Mouse (Mus musculus): ENCODE data around the gene Tnr. TPM values are rescaled to one million over a fixed set of nuclear protein-coding genes. Genes with fewer than 3 reads are reported as not detected.
"Not testable (repeated sequence)": the region's sequence is repeated elsewhere in the genome, so short reads cannot be mapped to it uniquely, and the experiment has no call there.

Tnr gene
- polyA plus RNA-seq, 1 experiment, result not detected

- no peak overlapping the region for H3K27ac ChIP-seq (ENCODE audit: insufficient read depth, low read depth, low read length)
- TF ChIP-seq POLR2A (IDR thresholded peaks at IDR 0.05; ENCODE audit: insufficient read depth, low read depth, low read length) (no peak), CTCF (IDR thresholded peaks at IDR 0.05; ENCODE audit: insufficient read depth, low read depth, low read length) (no peak)
- no peaks in the 10 kb centered on the region for H3K4me1 ChIP-seq (ENCODE audit: control insufficient read depth, insufficient read depth, low read length)
- WGBS, result 89% methylated on average over 9 of the region's 9 CpGs
- no peak overlapping the region for H3K4me3 ChIP-seq (ENCODE audit: insufficient read depth, low read depth, low read length)
Measured at GRCm38 (mm10) chr1:159928681-159929335, 405.2 kb downstream of the Tnr start.

GRCm38 (mm10) chr1:159932092-159932491 lies 408.5 kb downstream of the Tnr start:
- TF ChIP-seq CTCF (IDR thresholded peaks at IDR 0.05; ENCODE audit: insufficient read depth, low read depth, low read length) (no peak), POLR2A (IDR thresholded peaks at IDR 0.05; ENCODE audit: insufficient read depth, low read depth, low read length) (no peak)
- Histone ChIP-seq H3K4me3 (ENCODE audit: insufficient read depth, low read depth, low read length) (no peak overlapping the region), H3K4me1 (ENCODE audit: control insufficient read depth, insufficient read depth, low read length) (no peaks in the 10 kb centered on the region), H3K27ac (ENCODE audit: insufficient read depth, low read depth, low read length) (no peak overlapping the region)

GRCm38 (mm10) chr1:159932598-159932997 lies 409.0 kb downstream of the Tnr start:
- H3K27ac ChIP-seq (ENCODE audit: insufficient read depth, low read depth, low read length), result no peak overlapping the region
- H3K4me3 ChIP-seq (ENCODE audit: insufficient read depth, low read depth, low read length), result no peak overlapping the region
- H3K4me1 ChIP-seq (ENCODE audit: control insufficient read depth, insufficient read depth, low read length), result no peaks in the 10 kb centered on the region
- WGBS, result 41% methylated on average over 2 of the region's 2 CpGs
- TF ChIP-seq POLR2A (IDR thresholded peaks at IDR 0.05; ENCODE audit: insufficient read depth, low read depth, low read length) (no peak), CTCF (IDR thresholded peaks at IDR 0.05; ENCODE audit: insufficient read depth, low read depth, low read length) (no peak)

- TF ChIP-seq CTCF (IDR thresholded peaks at IDR 0.05; ENCODE audit: insufficient read depth, low read depth, low read length) (no peak), POLR2A (IDR thresholded peaks at IDR 0.05; ENCODE audit: insufficient read depth, low read depth, low read length) (no peak)
- H3K4me3 ChIP-seq (ENCODE audit: insufficient read depth, low read depth, low read length), result no peak overlapping the region
- H3K27ac ChIP-seq (ENCODE audit: insufficient read depth, low read depth, low read length), result no peak overlapping the region
- WGBS, result 89% methylated on average over 2 of the region's 2 CpGs
- no peaks in the 10 kb centered on the region for H3K4me1 ChIP-seq (ENCODE audit: control insufficient read depth, insufficient read depth, low read length)
Measured at GRCm38 (mm10) chr1:159938449-159938848, 414.9 kb downstream of the Tnr start.

GRCm38 (mm10) chr1:159939335-159939734 lies 415.8 kb downstream of the Tnr start:
- Histone ChIP-seq H3K27ac (ENCODE audit: insufficient read depth, low read depth, low read length) (no peak overlapping the region), H3K4me1 (ENCODE audit: control insufficient read depth, insufficient read depth, low read length) (no peaks in the 10 kb centered on the region), H3K4me3 (ENCODE audit: insufficient read depth, low read depth, low read length) (no peak overlapping the region)
- no peak for TF ChIP-seq POLR2A (IDR thresholded peaks at IDR 0.05; ENCODE audit: insufficient read depth, low read depth, low read length)
- TF ChIP-seq CTCF (IDR thresholded peaks at IDR 0.05; ENCODE audit: insufficient read depth, low read depth, low read length), result no peak
- 93% methylated on average over 3 of the region's 3 CpGs for WGBS

GRCm38 (mm10) chr1:159953526-159953925 lies 430.0 kb downstream of the Tnr start:
- H3K4me1 ChIP-seq (ENCODE audit: control insufficient read depth, insufficient read depth, low read length), result no peaks in the 10 kb centered on the region
- TF ChIP-seq POLR2A (IDR thresholded peaks at IDR 0.05; ENCODE audit: insufficient read depth, low read depth, low read length) (no peak), CTCF (IDR thresholded peaks at IDR 0.05; ENCODE audit: insufficient read depth, low read depth, low read length) (no peak)
- H3K4me3 ChIP-seq (ENCODE audit: insufficient read depth, low read depth, low read length), result no peak overlapping the region
- H3K27ac ChIP-seq (ENCODE audit: insufficient read depth, low read depth, low read length), result no peak overlapping the region
- 59% methylated on average over 1 of the region's 1 CpGs for WGBS

DNA sequence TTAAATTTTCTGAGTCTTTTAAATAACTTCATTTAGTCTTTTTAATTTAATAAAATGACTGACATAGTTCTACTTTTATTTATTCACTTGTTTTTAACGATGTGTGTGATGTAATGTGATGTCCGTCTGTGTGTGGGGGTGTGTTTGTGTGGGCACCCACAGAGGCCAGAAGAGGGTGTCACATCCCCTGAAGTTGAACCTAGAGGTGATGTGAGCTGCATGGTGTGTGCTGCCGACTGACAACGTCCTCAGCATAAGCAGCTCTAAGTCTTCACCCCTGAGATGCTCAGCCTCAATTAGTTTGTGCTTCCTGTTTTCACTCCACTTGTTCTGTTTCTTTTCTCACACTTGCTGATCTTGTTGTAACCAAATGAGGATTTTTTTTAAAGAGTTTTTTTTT lies 439.8 kb downstream of the Tnr start:
- 70% methylated on average over 4 of the region's 4 CpGs for WGBS
- TF ChIP-seq CTCF (IDR thresholded peaks at IDR 0.05; ENCODE audit: insufficient read depth, low read depth, low read length) (no peak), POLR2A (IDR thresholded peaks at IDR 0.05; ENCODE audit: insufficient read depth, low read depth, low read length) (no peak)
- Histone ChIP-seq H3K4me3 (ENCODE audit: insufficient read depth, low read depth, low read length) (no peak overlapping the region), H3K4me1 (ENCODE audit: control insufficient read depth, insufficient read depth, low read length) (no peaks in the 10 kb centered on the region), H3K27ac (ENCODE audit: insufficient read depth, low read depth, low read length) (no peak overlapping the region)

GRCm38 (mm10) chr1:159966286-159966685 lies 442.7 kb downstream of the Tnr start:
- H3K27ac ChIP-seq (ENCODE audit: insufficient read depth, low read depth, low read length); H3K4me1 ChIP-seq (ENCODE audit: control insufficient read depth, insufficient read depth, low read length); H3K4me3 ChIP-seq (ENCODE audit: insufficient read depth, low read depth, low read length): not testable (repeated sequence)

DNA sequence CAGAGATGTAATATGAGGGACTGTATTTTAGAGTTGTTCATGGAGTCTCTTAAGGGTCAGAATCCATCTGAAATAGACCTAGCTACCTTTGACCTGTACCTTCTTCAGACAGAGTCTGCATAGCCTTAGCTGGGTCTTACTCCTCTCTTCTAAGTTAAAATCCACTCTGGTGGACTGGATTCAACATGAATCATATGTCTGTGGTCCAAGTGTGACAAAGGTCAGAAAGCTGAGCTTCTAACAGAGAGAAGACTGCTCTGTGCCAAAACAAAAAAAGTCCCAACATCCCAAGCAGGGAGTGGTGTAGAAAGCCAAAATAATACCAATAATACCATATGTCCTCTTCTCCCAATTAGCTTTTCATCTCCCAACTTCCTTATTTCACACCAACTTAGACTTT lies 444.8 kb downstream of the Tnr start:
- Histone ChIP-seq H3K4me1 (ENCODE audit: control insufficient read depth, insufficient read depth, low read length) (no peaks in the 10 kb centered on the region), H3K27ac (ENCODE audit: insufficient read depth, low read depth, low read length) (no peak overlapping the region), H3K4me3 (ENCODE audit: insufficient read depth, low read depth, low read length) (no peak overlapping the region)
- TF ChIP-seq POLR2A (IDR thresholded peaks at IDR 0.05; ENCODE audit: insufficient read depth, low read depth, low read length) (no peak), CTCF (IDR thresholded peaks at IDR 0.05; ENCODE audit: insufficient read depth, low read depth, low read length) (no peak)

- H3K27ac ChIP-seq (ENCODE audit: insufficient read depth, low read depth, low read length), result no peak overlapping the region
- TF ChIP-seq CTCF (IDR thresholded peaks at IDR 0.05; ENCODE audit: insufficient read depth, low read depth, low read length), result no peak
- no peak for TF ChIP-seq POLR2A (IDR thresholded peaks at IDR 0.05; ENCODE audit: insufficient read depth, low read depth, low read length)
- 65% methylated on average over 2 of the region's 2 CpGs for WGBS
- no peak overlapping the region for H3K4me3 ChIP-seq (ENCODE audit: insufficient read depth, low read depth, low read length)
- no peaks in the 10 kb centered on the region for H3K4me1 ChIP-seq (ENCODE audit: control insufficient read depth, insufficient read depth, low read length)
Measured at GRCm38 (mm10) chr1:159977786-159978185, 454.2 kb downstream of the Tnr start.
